ENCODE assay signal across 28 mouse cellular contexts in the genomic region with DNA sequence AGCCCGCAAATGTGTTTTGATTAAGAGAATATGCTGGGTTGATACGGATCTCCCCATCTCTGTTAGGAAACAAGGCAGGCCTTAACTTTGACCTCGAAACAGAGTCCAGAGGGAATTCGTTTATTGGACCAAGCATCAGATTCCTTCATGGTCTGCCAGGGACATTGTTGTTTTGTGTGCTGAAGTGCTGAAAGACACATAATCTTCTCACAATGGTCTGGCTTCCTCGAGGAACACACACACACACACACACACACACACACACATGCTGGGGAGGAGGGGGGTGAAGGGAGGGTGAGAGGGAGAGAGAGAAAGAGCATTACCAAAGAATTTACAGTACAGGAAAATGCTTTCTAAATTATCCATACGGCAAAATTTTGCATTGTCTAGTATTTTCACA.
DNase-seq lines count a peak whose midpoint lies in the region; ATAC-seq and TF ChIP-seq lines count a peak whose summit lies in the region.
"Had no signal": no experiment of that assay in that cellular context is flagged by ENCODE, and none has a peak within 500 bp of the region (broad histone marks: within the 10 kb centered on the region; RNA-seq: fewer than 3 reads in every experiment).

No protein-coding gene starts in this region.

- 52% methylated on average over 6 of the region's 6 CpGs for WGBS in embryonic facial prominence, embryonic 14.5 days
- WGBS in embryonic facial prominence, embryonic 10.5 days = 56% methylated on average over 6 of the region's 6 CpGs
- WGBS in midbrain, embryonic 10.5 days = 65% methylated on average over 6 of the region's 6 CpGs
- 42% methylated on average over 6 of the region's 6 CpGs for WGBS in midbrain, postnatal 0 days

- H3K4me1 ChIP-seq in embryonic facial prominence, embryonic 14.5 days (ENCODE audit: control insufficient read depth, insufficient read depth, low read length) = no peaks in the 10 kb centered on the region
- peaks cover 11% of the 10 kb centered on the region; the same call in 1 of the 2 replicates for H3K4me1 ChIP-seq in embryonic facial prominence, embryonic 10.5 days
- H3K4me1 ChIP-seq in midbrain, embryonic 10.5 days = peaks cover 18% of the 10 kb centered on the region
- H3K4me1 ChIP-seq in midbrain, postnatal 0 days (ENCODE audit: insufficient read depth, low read length) = no peaks in the 10 kb centered on the region
- H3K4me1 ChIP-seq: forebrain, embryonic 15.5 days; heart, embryonic 13.5 days had no signal

- no peaks in the 10 kb centered on the region for H3K36me3 ChIP-seq in embryonic facial prominence, embryonic 14.5 days (ENCODE audit: control insufficient read depth, insufficient read depth, low read length)
- H3K36me3 ChIP-seq in embryonic facial prominence, embryonic 10.5 days (replicated peaks) = no peaks in the 10 kb centered on the region
- H3K36me3 ChIP-seq in midbrain, embryonic 10.5 days = no peaks in the 10 kb centered on the region
- no peaks in the 10 kb centered on the region for H3K36me3 ChIP-seq in midbrain, postnatal 0 days (ENCODE audit: insufficient read depth, low read length)
- H3K36me3 ChIP-seq: embryonic facial prominence, embryonic 12.5 days; forebrain, embryonic 12.5 days; forebrain, embryonic 15.5 days; G1E; heart, embryonic 13.5 days had no signal

- H3K4me3 ChIP-seq in embryonic facial prominence, embryonic 14.5 days (ENCODE audit: low read depth, low read length) = no peak overlapping the region
- H3K4me3 ChIP-seq in embryonic facial prominence, embryonic 10.5 days = no peak overlapping the region
- no peak overlapping the region for H3K4me3 ChIP-seq in midbrain, embryonic 10.5 days
- H3K4me3 ChIP-seq in midbrain, postnatal 0 days (ENCODE audit: low read depth, low read length) = no peak overlapping the region
- H3K4me3 ChIP-seq: embryonic facial prominence, embryonic 12.5 days; erythroblast, embryonic 14.5 days; forebrain, embryonic 12.5 days; forebrain, embryonic 15.5 days; heart, embryonic 13.5 days had no signal

- peak; percentile 22 for DNase-seq in embryonic facial prominence, embryonic 14.5 days (ENCODE audit: low spot score)
- DNase-seq in embryonic facial prominence, embryonic 10.5 days (ENCODE audit: low spot score) = no peak
- peak; percentile 87 for DNase-seq in heart, adult 11 months
- DNase-seq in heart, postnatal 14 days = no peak
- peak; percentile 22 for DNase-seq in midbrain, embryonic 10.5 days (ENCODE audit: low spot score)
- DNase-seq in midbrain, postnatal 0 days (ENCODE audit: low spot score) = no peak
- peak; percentile 58 for DNase-seq in adipocyte (ENCODE audit: low spot score)
- no peak for DNase-seq in spleen, adult 12 weeks (ENCODE audit: low spot score)
- DNase-seq: adrenal gland, adult 8-10 months; adrenal gland, postnatal 36 days; B cell, adult 2 months; cerebellum, adult 18-20 months; cerebellum, adult 9-10 months; cerebellum, postnatal 14 days; gastrocnemius, postnatal 36 days; kidney, adult 18-20 months had no signal

- intact Hi-C loops in heart, postnatal 14 days (cut with DNase I) = no loop called here

- H3K27ac ChIP-seq in embryonic facial prominence, embryonic 14.5 days (replicated peaks; ENCODE audit: low read depth, low read length) = no peak overlapping the region
- no peak overlapping the region for H3K27ac ChIP-seq in embryonic facial prominence, embryonic 10.5 days (replicated peaks)
- H3K27ac ChIP-seq in midbrain, embryonic 10.5 days (replicated peaks) = no peak overlapping the region
- H3K27ac ChIP-seq in midbrain, postnatal 0 days (ENCODE audit: low read depth, low read length) = no peak overlapping the region
- H3K27ac ChIP-seq: embryonic facial prominence, embryonic 12.5 days; forebrain, embryonic 12.5 days; forebrain, embryonic 15.5 days; heart, embryonic 13.5 days; hindbrain, embryonic 14.5 days; hindbrain, postnatal 0 days had no signal

- no peak for ATAC-seq in embryonic facial prominence, embryonic 14.5 days (ENCODE audit: low read depth)
- no peak for ATAC-seq in midbrain, postnatal 0 days (ENCODE audit: low FRiP score)
- ATAC-seq: forebrain, embryonic 15.5 days; hindbrain, postnatal 0 days; inflammation-experienced regulatory T-cells, adult 6 months; intestine, embryonic 16.5 days; Patski had no signal

- no peak for TF ChIP-seq CTCF in midbrain, postnatal 0 days (IDR thresholded peaks at IDR 0.05)

- no peaks in the 10 kb centered on the region for H3K9me3 ChIP-seq in embryonic facial prominence, embryonic 14.5 days (ENCODE audit: control insufficient read depth, low read length)
- H3K9me3 ChIP-seq in embryonic facial prominence, embryonic 10.5 days = no peaks in the 10 kb centered on the region
- no peaks in the 10 kb centered on the region for H3K9me3 ChIP-seq in midbrain, embryonic 10.5 days (replicated peaks)
- H3K9me3 ChIP-seq in midbrain, postnatal 0 days (ENCODE audit: low read length) = no peaks in the 10 kb centered on the region
- H3K9me3 ChIP-seq: embryonic facial prominence, embryonic 12.5 days; forebrain, embryonic 12.5 days; forebrain, embryonic 15.5 days; G1E; heart, embryonic 13.5 days had no signal

- no peak overlapping the region for H3K9ac ChIP-seq in embryonic facial prominence, embryonic 14.5 days (ENCODE audit: low read depth, low read length)
- no peak overlapping the region for H3K9ac ChIP-seq in midbrain, postnatal 0 days (replicated peaks; ENCODE audit: low read length, poor library complexity, severe bottlenecking)
- H3K9ac ChIP-seq: embryonic facial prominence, embryonic 12.5 days; forebrain, embryonic 12.5 days; forebrain, embryonic 15.5 days; heart, embryonic 13.5 days; hindbrain, embryonic 14.5 days had no signal

- H3K27me3 ChIP-seq in embryonic facial prominence, embryonic 14.5 days (replicated peaks; ENCODE audit: control insufficient read depth, insufficient read depth, low read length) = no peaks in the 10 kb centered on the region
- no peaks in the 10 kb centered on the region for H3K27me3 ChIP-seq in embryonic facial prominence, embryonic 10.5 days (replicated peaks; ENCODE audit: low read depth, poor library complexity, severe bottlenecking)
- no peaks in the 10 kb centered on the region for H3K27me3 ChIP-seq in midbrain, embryonic 10.5 days (ENCODE audit: low read depth, poor library complexity, severe bottlenecking)
- H3K27me3 ChIP-seq in midbrain, postnatal 0 days (ENCODE audit: insufficient read depth, low read length) = no peaks in the 10 kb centered on the region
- H3K27me3 ChIP-seq: CH12.LX; embryonic facial prominence, embryonic 12.5 days; forebrain, embryonic 12.5 days; forebrain, embryonic 15.5 days; heart, embryonic 13.5 days had no signal

- no peak overlapping the region for H3K4me2 ChIP-seq in embryonic facial prominence, embryonic 14.5 days (ENCODE audit: low read depth, low read length)
- H3K4me2 ChIP-seq in midbrain, postnatal 0 days (ENCODE audit: low read depth, low read length, poor library complexity, severe bottlenecking) = no peak overlapping the region
- H3K4me2 ChIP-seq: embryonic facial prominence, embryonic 12.5 days; forebrain, embryonic 12.5 days; forebrain, embryonic 15.5 days; heart, embryonic 13.5 days; hindbrain, embryonic 14.5 days had no signal

Comparison
In these comparisons a context has a peak if more than half of its experiments do, and no peak if none do; other contexts are left out.
1. DNase-seq: peak in embryonic facial prominence, embryonic 14.5 days (single experiment), heart, adult 11 months (single experiment), midbrain, embryonic 10.5 days (single experiment) and adipocyte (single experiment); none in embryonic facial prominence, embryonic 10.5 days (single experiment), heart, postnatal 14 days (0 of 2), midbrain, postnatal 0 days (single experiment) and spleen, adult 12 weeks (single experiment).